8 mouse cellular contexts compared by ENCODE assay signal in genomic region chr17:84100523-84100922, GRCm38 (mm10).
DNase-seq lines count a peak whose midpoint lies in the region; ATAC-seq lines count a peak whose summit lies in the region.

No protein-coding gene starts in this region.

- H3K4me1 ChIP-seq in midbrain, embryonic 10.5 days: peaks cover 71% of the 10 kb centered on the region
- peaks cover 14% of the 10 kb centered on the region for H3K4me1 ChIP-seq in midbrain, embryonic 15.5 days
- H3K4me1 ChIP-seq in hindbrain, embryonic 12.5 days: peaks cover 43% of the 10 kb centered on the region

- H3K9ac ChIP-seq in midbrain, embryonic 15.5 days: no peak overlapping the region
- no peak overlapping the region for H3K9ac ChIP-seq in hindbrain, embryonic 12.5 days

- no peak overlapping the region for H3K4me2 ChIP-seq in midbrain, embryonic 15.5 days
- H3K4me2 ChIP-seq in hindbrain, embryonic 12.5 days (replicated peaks): no peak overlapping the region

- DNase-seq in cerebellum, adult 9-11 months: peak; percentile 22
- DNase-seq in cerebellum, postnatal 4 days (ENCODE audit: low spot score in 2 of 2): no peak
- DNase-seq in midbrain, embryonic 10.5 days (ENCODE audit: low spot score): no peak
- DNase-seq in urinary bladder, postnatal 14 days (ENCODE audit: low spot score): no peak
- no peak for DNase-seq in adrenal gland, adult 2 months

- no peaks in the 10 kb centered on the region for H3K9me3 ChIP-seq in midbrain, embryonic 10.5 days (replicated peaks)
- H3K9me3 ChIP-seq in midbrain, embryonic 15.5 days: no peaks in the 10 kb centered on the region
- no peaks in the 10 kb centered on the region for H3K9me3 ChIP-seq in hindbrain, embryonic 12.5 days (replicated peaks)

- H3K27me3 ChIP-seq in midbrain, embryonic 10.5 days (ENCODE audit: low read depth, poor library complexity, severe bottlenecking): peaks cover 31% of the 10 kb centered on the region
- H3K27me3 ChIP-seq in midbrain, embryonic 15.5 days (replicated peaks): no peaks in the 10 kb centered on the region
- peaks cover 3% of the 10 kb centered on the region; the same call in 1 of the 2 replicates for H3K27me3 ChIP-seq in hindbrain, embryonic 12.5 days

- ATAC-seq in midbrain, embryonic 15.5 days (replicated peaks): no peak
- no peak for ATAC-seq in hindbrain, embryonic 12.5 days (ENCODE audit: low FRiP score)
- ATAC-seq in megakaryocyte, adult 5-6 weeks (ENCODE audit: poor library complexity, severe bottlenecking): peak; percentile 75

- peak overlapping the region; percentile 83 for H3K27ac ChIP-seq in midbrain, embryonic 10.5 days (replicated peaks)
- no peak overlapping the region for H3K27ac ChIP-seq in midbrain, embryonic 15.5 days
- peak overlapping the region; percentile 30; the same call in 1 of the 2 replicates for H3K27ac ChIP-seq in hindbrain, embryonic 12.5 days

- WGBS in midbrain, embryonic 10.5 days: 47% methylated on average over 10 of the region's 10 CpGs
- 30% methylated on average over 10 of the region's 10 CpGs for WGBS in midbrain, embryonic 15.5 days
- WGBS in hindbrain, embryonic 12.5 days: 41% methylated on average over 10 of the region's 10 CpGs

- no peaks in the 10 kb centered on the region for H3K36me3 ChIP-seq in midbrain, embryonic 10.5 days
- H3K36me3 ChIP-seq in midbrain, embryonic 15.5 days (replicated peaks): no peaks in the 10 kb centered on the region
- H3K36me3 ChIP-seq in hindbrain, embryonic 12.5 days: no peaks in the 10 kb centered on the region

- H3K4me3 ChIP-seq in midbrain, embryonic 10.5 days: no peak overlapping the region
- no peak overlapping the region for H3K4me3 ChIP-seq in midbrain, embryonic 15.5 days
- no peak overlapping the region for H3K4me3 ChIP-seq in hindbrain, embryonic 12.5 days
